Mouse (Mus musculus): ENCODE results near the gene Kif2c.

DNA sequence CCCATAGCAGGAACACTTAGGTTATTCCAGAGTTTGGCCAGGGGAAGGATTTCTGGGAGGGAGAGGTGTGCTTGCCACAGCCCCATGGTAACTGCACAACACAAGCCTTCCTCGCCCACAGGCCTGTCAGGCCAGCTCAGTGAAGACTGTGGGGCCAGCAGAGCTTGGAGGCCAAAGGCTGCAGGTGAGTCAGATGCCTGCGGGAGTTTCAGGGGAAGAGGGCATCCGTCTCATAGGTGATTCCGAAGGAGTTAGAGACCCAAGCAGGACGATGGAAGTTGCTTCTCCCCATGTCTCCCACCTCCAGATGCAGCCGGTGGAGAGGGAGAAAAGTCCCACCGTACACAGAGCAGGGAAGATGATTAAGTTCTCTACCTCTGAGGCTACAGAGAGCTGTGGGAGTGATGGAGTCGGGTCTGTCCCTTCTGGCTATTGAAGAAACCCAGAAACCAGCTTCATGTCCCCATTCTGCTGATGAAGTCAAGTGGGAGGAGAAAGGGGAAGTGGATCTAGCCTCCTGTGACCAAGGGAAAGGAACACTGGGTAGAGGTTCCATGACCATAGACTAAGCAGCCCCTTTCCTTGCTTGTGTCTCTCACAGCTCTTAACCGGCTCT, 55.7 kb downstream of the Kif2c start, which contains the start of gene Tctex1d4:
- TF ChIP-seq CTCF (IDR thresholded peaks at IDR 0.05; ENCODE audit: insufficient read depth, low read depth, low read length) (no peak), POLR2A (IDR thresholded peaks at IDR 0.05; ENCODE audit: insufficient read depth, low read depth, low read length) (no peak)
